Mouse (Mus musculus): ENCODE measurements around the gene Ilf2.

Ilf2 gene

GRCm38 (mm10) chr3:90475831-90476611 lies at the start of gene Ilf2:
Ilf2 (plus strand) TSS chr3:90476126.
- peak; percentile 95 for DNase-seq (ENCODE audit: low spot score)

- no peak for DNase-seq (ENCODE audit: low spot score)
Observed at GRCm38 (mm10) chr3:90427574-90427973, 48.4 kb upstream of the Ilf2 start.

DNA sequence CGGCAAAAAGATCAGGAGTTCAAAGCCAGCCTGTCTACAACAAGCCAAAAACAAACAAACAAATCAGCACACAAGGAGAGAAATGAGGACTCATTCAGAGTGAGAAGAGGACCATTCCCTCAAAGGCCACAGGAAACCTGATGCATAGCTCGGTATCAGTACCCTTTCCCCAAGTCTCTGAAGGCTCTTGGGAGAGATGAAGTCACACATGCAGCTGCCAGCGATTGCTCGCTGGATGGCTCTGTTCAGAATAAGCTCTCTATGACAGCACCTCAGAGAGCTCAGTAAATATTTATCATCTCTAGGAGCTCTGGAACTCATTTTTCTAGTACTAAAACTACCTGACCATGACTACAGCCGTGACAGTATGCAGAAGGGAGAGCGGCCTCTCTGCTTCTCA lies 47.7 kb upstream of the Ilf2 start:
- DNase-seq (ENCODE audit: low spot score), result no peak

DNA sequence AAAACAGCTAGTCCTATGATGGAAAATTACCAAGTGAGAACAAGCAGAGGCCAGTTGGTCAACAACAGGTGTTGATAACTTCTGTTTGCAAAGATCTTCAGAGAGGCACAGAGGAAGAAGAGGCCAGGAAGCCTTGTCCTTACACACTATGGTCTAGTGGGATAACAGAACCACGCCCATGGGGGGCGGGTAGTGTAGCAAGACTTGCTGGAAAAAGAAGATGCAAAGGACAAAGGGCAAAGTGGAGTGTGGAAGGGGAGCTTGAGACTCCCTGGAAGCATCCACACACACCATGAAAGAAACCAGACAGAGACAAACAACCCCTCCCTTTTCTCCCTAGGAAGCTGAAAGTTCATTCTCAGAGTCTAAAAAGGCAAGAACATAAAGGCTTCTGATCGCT lies 46.4 kb upstream of the Ilf2 start:
- DNase-seq (ENCODE audit: low spot score), result no peak

GRCm38 (mm10) chr3:90432348-90432747 lies 43.6 kb upstream of the Ilf2 start:
- no peak for DNase-seq (ENCODE audit: low spot score)

- peak; percentile 43 for DNase-seq (ENCODE audit: low spot score)
Observed at GRCm38 (mm10) chr3:90432811-90433219, 43.1 kb upstream of the Ilf2 start.

DNA sequence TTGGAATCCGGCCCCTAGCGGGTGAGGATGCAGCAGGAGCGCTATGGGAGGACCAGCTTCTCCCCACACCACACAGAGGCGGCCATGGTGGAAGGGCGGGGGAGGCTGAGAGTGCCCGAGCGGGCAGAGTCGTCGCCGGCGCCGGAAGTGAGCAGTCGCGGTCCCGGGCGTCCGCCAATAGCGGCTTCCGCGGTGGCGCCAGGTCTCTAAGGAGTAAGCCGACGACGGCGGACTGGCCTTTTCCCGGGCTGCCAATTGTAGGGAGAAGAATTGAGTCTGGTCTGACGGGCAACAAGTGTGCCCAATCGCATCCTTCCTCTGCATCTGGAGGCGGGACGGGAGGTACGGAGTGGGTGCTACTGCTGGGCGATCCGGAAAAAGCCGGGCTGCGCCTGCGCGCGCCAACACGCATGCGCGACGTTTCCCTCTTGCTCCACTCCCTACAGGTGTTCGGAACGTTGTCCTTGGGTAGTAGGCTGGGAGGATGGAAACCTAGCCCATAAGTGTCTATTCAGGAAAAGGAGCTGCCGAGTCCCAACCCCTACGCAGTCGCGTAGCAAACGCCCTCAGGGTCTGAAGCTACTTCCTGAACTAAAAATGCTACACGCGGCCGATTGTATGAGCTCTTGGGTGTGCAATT lies 42.4 kb upstream of the Ilf2 start, which contains the start of gene Ints3:
Ints3 (minus strand) TSS at position 242 of the 640 bp plus-strand sequence.
- DNase-seq (ENCODE audit: low spot score), result peak; percentile 100

DNA sequence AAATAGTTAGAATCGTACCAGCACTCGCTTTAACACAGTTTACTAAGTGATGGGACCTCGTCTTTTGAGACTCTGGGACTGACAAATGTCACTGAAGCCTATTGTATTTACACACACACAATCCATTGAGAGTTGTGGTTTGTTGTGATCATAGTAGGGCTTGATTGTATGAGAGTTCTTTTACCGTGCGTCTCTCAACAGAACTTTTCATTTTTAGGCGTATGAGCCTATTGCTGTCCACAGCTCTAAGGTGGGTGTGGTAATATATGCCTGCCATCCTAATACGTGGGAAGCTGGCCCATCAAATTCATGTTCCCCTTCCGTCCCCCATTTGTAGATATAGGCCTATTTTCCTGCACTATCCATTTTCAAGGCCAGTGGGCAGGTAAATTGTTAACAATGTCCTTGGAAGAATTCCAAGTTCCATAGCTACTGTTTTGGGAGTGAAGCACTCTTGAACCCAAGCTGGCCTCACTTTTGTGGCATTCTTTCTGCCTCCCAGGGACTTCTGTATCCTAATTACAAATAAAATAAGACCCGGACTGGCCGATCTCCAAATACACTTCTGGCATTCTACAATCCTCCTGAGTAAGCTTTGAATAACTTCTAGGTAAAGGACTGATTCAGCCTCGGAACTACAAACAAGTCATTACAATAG lies 41.7 kb upstream of the Ilf2 start:
- no peak for DNase-seq (ENCODE audit: low spot score)

- no peak for DNase-seq (ENCODE audit: low spot score)
Observed at GRCm38 (mm10) chr3:90437131-90437530, 38.8 kb upstream of the Ilf2 start.

- no peak for DNase-seq (ENCODE audit: low spot score)
Observed at GRCm38 (mm10) chr3:90440756-90441155, 35.2 kb upstream of the Ilf2 start.

DNA sequence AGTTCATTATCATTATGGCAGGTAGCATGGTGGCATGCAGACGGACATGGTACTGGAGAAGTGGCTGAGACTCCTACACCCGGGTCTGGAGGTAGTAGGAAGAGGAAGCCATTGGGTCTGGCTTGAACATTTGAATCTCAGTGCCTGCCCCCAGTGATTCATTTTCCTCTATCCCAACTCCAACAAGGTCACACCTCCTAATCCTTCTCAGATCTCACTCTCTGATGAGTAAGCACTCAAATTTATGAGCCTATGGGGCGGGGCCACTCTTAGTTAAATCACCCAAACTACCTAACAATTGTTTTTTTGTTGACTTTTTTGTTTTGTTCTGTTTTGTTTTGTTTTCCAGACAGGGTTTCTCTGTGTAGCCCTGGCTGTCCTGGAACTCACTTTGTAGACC lies 31.9 kb upstream of the Ilf2 start:
- no peak for DNase-seq (ENCODE audit: low spot score)

DNA sequence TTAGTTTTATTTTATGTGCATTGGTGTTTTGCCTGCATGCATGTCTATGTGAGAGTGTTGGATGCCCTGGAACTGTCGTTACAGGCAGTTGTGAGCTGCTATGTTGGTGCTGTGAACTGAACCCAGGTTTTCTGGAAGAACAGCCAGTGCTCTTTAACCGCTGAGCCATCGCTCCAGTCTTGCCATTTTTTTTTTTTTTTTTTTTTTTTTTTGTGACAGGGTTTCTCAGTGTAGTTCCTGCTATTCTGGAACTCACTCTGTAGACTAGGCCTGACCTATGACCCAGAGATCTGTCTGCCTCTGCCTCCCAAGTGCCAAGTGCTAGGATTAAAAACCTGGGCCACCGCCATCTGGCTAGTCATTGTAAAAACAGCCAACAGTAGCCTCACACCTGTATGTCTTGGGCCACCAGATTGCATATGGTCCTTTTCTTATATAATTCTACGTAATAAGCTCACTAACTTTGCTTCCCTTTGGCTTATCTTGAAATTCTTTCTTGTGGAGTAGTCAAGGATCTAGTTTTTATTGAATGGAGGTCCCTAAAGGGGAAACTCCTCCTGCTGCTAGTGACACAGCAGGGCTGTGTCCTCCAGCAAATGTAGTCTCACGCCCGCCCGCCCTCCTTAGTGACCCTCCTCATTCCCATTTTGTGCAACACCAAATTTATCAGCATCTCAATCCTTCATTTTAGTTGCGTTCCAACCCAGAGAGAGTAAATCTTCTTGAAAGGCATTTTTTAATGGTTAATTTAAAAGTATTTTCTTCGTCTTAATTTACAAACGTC lies 30.3 kb upstream of the Ilf2 start:
- DNase-seq (ENCODE audit: low spot score), result no peak

GRCm38 (mm10) chr3:90446389-90447122 lies 29.4 kb upstream of the Ilf2 start:
- DNase-seq (ENCODE audit: low spot score), result peak; percentile 79

DNA sequence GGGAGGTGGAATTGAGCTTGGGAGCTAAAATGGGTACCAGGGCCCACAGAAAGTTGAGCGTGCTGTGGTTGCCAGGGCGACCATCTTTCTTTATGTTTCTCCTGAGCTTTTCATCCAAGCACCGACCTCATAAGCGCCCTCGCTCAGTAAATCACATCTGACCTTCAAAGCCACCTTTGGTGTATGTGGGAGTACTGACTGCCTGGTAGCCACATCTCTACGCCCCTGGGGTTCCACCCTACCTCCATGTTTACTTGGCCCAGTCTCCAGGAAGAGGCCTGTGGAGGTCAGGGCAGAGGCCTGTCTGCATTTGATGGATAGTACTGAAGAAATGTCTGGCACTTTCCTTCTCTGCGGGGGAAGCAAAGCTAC lies 28.8 kb upstream of the Ilf2 start:
- no peak for DNase-seq (ENCODE audit: low spot score)

DNA sequence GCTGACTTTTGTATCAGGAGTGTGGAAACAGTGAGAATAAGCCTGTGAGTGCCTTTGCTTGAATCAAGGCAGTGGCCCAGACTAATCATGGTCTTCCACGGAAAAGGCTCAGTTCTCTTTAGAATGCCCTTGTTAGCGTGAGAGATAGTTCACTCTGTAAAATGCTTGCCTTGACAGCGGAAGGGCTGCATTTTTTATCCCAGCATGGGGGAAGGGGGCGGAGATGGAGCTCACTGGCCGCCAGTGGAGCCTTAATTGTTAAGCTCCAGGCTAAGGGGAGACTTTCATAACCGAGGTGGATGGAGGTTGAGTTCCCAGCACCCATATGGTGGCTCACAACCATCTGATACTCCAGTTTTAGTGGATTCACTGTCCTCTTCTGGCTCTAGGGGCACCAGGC lies 27.3 kb upstream of the Ilf2 start:
- no peak for DNase-seq (ENCODE audit: low spot score)

DNA sequence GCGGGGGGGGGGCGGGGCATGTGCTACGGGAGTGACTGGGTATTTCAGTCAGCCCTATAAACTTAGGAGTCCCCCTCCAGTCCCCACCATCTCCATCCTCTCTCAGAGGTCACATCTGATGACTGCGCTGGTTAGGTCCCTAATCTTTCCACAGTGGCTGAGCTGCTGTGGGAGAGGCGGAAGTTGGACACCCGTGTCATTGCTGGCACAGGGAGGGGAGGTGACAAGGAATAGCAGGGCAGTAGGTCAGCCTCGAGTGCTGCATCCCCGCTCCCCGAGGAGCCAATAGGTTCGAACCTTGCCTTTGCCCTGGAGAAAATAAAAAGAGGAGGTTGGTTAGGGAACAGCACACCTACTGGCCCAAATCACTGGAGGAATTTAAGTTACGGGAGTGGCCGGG lies 25.1 kb upstream of the Ilf2 start:
- DNase-seq (ENCODE audit: low spot score), result no peak

GRCm38 (mm10) chr3:90451396-90452095 lies 24.4 kb upstream of the Ilf2 start:
- no peak for DNase-seq (ENCODE audit: low spot score)

DNA sequence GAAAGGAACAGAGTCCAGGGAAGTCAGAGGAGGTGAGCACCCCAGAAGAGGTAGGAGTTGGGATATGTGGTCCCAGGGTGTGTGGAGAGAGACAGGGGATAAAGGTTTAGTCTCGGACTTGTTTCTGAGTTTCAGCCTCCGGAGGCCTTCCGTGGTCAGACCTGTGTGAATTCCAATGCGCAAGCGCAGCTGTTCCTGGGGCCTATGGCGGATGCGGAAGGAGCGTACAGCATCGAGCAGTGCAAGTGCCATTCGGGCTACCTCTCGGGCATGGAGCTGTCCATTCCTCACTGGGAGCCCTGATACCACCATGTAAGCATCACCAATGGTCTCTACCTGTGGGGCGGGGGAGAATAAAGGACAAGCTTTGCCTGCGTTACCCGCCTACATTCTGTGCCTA lies 21.0 kb upstream of the Ilf2 start:
- no peak for DNase-seq (ENCODE audit: low spot score)

DNA sequence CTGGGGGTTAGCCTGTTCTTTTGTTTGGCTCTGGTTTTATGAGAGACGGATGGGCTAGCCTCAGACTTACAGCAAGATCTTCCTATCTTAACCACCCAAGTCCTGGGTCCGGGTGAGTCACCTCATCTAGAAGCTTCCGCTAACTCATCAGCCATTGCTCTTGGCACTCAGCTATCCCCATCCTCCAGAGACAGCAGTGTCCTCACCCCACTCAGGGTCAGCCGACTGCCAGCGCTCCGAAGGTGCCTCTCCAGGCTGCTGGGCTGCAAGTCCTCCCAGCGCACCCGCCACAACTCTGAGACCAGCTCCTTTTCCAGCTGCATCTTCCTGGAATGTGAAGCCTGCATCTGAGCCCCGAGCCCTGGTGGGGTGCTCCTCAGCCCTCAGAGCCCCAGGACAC lies 16.2 kb upstream of the Ilf2 start:
- no peak for DNase-seq (ENCODE audit: low spot score)

- no peak for DNase-seq (ENCODE audit: low spot score)
Observed at GRCm38 (mm10) chr3:90460315-90460714, 15.6 kb upstream of the Ilf2 start.

DNA sequence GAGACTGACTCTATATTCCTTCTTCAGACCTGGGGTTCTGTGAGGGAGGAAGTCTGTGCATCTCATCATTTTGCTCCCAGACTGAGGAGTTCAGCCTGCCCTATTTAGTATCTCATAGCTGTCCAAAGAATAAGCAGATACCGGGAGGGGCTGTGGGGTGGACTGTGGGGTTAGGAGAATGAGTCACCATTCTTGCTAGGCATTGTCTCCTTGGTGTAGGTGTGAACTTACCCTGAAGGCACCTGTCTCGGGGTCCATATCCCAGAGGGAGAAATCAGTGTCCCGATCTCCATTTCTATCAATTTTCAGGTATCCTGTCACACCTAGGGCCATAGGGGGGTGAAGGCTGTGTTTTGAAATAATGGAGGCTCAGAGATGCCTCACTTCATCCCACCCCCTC lies 14.0 kb upstream of the Ilf2 start:
- DNase-seq (ENCODE audit: low spot score), result no peak

All from urinary bladder, postnatal 14 days (tissue).